Mouse (Mus musculus): ENCODE results near the gene Gm6588.
A peak's percentile ranks its signal among the peaks of the same experiment; 100 is the strongest.

Gene Gm6588

DNA sequence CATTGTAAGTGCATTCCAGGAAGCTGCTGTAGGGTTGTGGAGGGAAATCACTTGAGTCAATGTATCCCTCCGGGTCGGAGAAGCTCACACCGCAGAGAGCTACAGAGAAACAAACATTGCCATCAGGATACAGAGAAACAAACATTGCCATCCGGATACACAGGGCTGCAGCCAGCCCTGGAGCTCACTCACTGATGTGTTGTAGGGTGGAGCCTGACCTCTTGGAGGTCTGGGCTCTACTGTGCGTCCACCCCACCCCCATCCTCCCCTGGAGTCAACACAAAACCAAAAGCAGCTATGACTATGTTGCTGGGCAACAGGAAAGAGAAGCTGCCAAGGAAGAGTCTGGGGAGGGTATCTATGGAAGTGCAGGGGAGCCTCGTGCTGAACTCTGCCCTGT, 24.2 kb downstream of the Gm6588 start:
- DNase-seq, result no peak

- DNase-seq, result no peak
These were observed 32.8 kb downstream of the Gm6588 start for GRCm38 (mm10) chr5:112481946-112482410.

DNA sequence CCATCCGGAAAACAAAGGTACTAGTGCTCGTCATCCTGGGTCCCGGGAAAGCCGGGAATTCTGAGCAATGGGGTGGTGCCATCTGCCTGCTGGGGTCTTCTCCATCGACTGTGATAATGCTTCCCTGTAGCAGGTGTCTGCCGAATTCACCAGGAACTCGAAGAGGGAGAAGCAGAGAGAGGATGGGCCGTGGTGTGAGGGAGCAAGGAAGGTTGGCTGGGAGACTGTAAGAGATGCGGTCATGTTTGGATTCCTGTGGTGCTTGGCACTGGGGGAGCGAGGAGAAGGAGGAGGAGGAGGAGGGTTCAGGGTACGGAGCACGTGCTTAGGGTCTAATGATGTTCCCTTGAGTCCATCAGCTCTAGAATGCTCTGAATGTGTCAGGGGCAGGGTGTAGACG, 33.3 kb downstream of the Gm6588 start:
- DNase-seq, result peak; percentile 44

DNA sequence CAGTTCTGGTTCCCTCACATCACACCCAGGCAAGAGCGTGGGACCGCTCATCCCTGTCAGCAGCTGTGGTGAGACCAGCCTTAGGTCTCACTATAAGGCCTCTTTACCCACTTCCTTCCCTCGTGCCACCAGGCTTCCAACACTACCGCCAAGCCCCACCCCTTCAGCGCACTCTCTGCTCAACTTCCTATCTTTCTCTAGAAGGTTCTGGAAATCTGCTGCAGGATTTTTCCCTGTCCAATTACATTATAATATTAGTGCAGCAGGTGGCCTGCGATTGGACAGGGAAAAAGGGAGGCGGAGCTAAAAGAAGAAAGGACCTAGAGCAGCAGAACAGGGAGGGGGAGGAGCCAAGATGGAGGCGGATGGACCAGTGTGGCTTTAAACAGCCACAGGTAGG, 33.8 kb downstream of the Gm6588 start:
- DNase-seq, result no peak

- DNase-seq, result peak; percentile 87
These were observed 35.9 kb downstream of the Gm6588 start for GRCm38 (mm10) chr5:112484924-112485715.

- no peak for DNase-seq
These were observed 37.2 kb downstream of the Gm6588 start for GRCm38 (mm10) chr5:112486415-112486814.

GRCm38 (mm10) chr5:112487504-112487903, 38.3 kb downstream of the Gm6588 start:
- no peak for DNase-seq

DNA sequence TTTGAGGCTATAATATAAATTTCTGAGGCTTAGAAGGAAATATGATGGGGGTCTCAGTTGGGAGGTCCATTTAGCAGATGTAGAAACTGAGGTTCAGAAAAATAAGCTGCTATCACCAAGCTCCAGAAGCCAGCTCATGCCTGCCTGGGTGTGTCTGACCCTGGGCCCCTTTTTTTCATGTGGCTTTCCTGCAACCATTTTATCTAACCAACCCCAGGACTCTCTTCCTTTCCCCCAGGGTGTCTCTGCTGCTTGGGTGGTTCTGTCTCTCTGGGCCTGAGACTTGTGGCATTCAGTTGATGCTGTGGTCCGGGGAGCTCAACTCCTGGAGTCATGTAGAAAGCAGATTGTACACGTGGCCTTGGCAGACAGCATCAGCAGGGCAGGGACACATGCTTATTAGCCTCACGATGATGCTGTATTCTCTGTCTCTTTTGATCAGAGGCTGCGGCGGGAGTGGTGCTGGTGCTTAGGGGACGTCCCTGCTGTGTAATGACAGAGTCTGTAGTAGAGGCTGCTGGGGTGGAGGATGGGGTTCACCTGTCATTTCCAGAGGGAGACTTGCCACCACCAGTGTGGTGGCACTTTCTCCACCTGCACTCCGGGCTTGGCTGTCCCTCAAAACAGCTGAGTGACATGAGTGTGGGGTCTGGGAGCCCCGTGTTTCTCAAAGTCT, 39.0 kb downstream of the Gm6588 start:
- no peak for DNase-seq

DNA sequence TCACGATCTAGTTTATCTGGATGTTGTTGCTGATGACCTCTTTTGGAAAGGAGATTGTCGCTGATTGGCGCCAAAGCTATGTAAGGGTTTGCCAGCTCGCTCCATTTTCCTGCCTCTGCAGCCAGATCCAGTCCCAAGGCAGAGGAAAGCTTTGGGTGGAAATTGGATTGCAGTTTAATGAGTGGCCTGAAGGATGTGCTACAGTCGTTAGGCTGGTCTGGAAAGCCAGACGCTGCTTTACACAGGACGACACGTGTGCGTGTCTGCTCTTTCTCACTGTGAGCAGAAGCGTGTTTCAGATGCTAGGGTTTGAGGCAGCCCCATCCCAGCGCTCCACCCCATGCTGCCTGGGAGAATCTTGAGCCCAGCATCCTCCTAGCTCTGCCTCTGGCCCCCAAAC, 42.3 kb downstream of the Gm6588 start:
- no peak for DNase-seq

DNA sequence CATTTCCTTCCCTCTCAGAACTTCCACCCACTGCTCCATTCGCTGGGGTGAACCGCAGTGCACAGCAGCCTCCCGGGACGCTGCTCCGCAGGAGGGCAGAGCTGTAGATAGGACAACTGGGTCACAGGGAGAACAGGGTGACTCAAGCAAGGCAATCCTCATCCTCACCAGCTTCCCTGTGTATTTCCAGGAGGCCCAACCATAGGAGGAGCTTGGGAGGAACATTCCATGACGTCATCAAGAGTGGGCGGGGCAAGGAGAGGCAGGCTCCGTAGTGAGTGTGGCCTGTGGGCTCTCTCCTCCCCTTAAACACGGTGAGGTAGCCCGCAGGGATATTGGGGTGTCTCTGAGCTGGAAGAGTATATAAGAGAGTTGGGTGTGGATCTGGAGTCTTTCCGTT, 44.3 kb downstream of the Gm6588 start:
- no peak for DNase-seq

- peak; percentile 54 for DNase-seq
These were observed 47.6 kb downstream of the Gm6588 start for GRCm38 (mm10) chr5:112496753-112497369.

DNA sequence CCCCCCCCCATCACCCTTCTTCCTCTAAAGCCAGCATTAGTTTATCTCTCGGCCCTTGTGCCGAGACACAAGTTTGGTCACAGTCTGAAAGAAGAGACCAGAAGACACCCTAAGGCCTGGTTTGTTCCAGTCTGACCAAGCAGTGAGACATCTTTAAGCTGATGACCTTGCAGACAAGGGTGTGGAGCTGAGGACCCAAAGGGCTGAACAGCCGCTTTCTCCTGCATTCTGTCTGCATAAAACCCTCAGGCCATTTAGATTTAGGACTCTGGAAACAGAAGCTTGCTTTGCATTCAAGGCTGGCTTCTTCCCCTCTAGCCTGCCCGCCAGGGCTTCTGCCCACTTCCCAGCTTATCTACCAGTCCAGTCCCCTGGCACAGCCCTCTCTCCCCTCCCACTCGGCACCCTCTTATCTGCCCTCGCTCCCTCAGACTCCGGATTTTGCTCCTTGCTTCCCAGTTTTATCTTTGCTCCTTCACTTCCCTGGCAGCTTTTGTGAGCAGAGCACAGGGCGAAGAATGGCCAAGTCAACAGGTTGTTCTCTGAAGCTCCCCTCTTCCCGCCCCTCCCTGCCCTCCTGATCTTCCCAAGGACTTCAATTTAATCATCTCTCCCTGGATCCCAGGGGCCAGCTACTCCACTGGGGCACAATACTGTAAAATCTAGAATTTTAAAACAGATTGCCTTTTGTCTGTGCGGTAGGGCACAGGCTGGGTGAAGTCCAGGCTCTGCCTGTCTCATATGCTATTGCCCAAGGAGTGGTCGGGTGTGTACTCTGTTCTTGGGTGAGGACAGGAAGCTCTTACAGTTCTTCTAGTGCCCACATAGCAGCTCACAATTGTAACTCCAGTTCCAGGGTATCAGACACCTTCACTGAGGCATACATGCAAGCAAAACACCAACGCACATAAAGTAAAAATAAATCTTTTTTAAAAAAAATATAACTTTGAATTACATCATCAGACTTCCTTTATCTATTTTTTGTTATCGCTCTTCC, 50.0 kb downstream of the Gm6588 start:
- no peak for DNase-seq

DNA sequence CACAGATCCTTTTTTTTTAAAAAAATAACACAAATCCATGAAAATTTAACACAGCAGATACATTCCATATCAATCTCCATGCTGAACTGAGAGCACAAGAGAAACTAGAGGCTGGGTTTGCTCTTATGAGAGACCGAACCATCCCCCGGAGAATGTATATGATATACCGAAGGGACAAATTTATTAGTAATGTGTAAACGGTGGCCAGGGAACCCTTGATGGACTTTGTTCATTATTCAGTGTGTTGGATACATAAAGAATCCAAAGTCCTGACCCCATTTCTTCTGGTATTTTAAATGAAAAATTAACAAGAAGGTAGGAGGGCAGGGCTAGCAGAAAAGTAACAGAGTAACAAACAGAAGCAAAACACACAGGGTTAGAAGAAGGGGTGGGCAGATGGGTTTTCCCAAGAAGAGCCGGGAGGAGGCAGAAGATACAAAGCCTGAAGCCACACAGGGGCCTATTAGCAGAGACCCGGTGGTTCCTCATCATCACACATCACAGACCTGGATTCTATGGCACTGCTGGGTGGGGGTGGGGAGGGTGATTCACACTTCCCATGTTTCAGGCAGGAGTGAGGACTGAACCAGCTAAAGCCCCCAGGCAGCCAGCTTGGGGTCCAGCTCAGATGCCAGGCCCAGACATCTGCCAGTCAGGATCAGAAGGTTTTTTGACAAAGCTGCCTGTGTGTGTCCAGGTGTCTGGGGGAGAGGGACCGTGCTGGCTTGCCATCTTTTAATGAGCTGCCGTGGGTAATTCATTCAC, 50.9 kb downstream of the Gm6588 start:
- no peak for DNase-seq

All from cerebellum, adult 8-10 months (tissue).